Mouse (Mus musculus): ENCODE measurements around the gene Ablim1.

GRCm38 (mm10) chr19:57003460-57003810, 311.3 kb downstream of the Ablim1 start:
- TF ChIP-seq CTCF (IDR thresholded peaks at IDR 0.05; ENCODE audit: borderline replicate concordance, insufficient read depth, low read depth, low read length) (no peak), POLR2A (IDR thresholded peaks at IDR 0.05; ENCODE audit: borderline replicate concordance, insufficient read depth, low read length) (no peak)

Measured in cerebellum, adult 2 months (tissue).